Mouse (Mus musculus): ENCODE data around the gene Ralgds.
"Not testable (repeated sequence)": the region's sequence is repeated elsewhere in the genome, so short reads cannot be mapped to it uniquely, and the experiment has no call there.

Gene Ralgds

DNA sequence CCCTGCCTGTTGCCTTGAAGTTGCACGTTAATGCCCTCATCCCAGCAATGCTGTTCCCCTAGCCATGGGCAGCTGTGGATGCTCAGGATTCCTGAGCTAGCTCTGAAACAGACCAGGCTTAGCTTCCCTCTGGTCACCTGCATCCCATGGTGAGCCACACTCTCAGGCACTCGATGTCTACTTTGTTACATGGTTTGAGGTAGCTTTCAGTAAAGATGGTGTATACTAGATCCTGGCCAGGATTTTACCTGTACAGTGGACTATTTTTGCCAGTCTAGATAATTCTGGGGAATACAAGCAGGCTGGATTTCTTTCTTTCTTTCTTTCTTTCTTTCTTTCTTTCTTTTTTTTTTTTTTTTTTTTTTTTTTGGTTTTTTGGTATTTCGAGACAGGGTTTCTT, 7.1 kb upstream of the Ralgds start, which contains the start of gene Gm10134:
Gm10134 (plus strand) TSS at position 301 of the 400 bp plus-strand sequence.
- in situ Hi-C loops (cut with MseI, MboI) = no loop called here

- in situ Hi-C loops (cut with MseI, MboI) = no loop called here
These were observed 6.6 kb upstream of the Ralgds start for GRCm38 (mm10) chr2:28506291-28506690.

DNA sequence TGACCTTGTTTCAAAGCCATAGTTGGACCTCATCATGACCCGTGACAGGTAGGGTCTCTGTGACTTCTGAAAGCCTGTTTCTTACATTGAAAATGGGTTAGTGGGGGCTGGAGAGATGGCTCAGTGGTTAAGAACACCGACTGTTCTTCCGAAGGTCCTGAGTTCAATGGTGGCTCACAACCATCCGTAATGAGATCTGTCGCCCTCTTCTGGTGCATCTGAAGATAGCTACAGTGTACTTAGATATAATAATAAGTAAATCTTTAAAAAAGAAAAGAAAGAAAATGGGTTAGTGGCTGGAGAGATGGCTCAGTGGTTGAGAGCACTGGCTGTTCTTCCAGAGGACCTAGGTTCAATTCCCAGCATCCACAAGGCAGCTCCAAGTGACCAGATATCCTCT, 1.3 kb upstream of the Ralgds start:
- in situ Hi-C loops (cut with MseI, MboI) = not testable (repeated sequence)

- in situ Hi-C loops (cut with MseI, MboI) = no loop called here
These were observed 776 bp downstream of the Ralgds start for GRCm38 (mm10) chr2:28513431-28514370.

DNA sequence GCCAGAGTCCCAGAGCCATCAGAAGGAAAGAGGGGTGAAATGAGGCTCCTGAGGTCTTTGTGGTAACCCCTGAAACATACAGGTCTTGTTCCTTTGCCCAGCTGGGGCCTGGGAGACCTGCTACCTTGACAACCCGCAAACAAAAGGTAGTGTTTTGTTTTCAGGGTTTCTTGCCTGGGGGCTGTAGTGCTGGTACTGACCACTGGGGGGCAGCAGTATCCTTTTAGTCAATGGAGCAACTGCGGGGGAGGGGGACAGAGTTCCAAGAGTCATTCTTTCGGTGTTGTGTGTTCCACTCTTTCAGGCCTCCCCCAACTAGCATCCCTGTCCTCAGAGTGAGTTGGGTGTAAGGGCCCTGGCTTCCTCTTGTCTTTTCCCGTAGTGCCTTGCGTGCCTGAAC, 1.6 kb downstream of the Ralgds start:
- in situ Hi-C loops (cut with MseI, MboI) = no loop called here

GRCm38 (mm10) chr2:28517206-28517909, 4.4 kb downstream of the Ralgds start:
- in situ Hi-C loops (cut with MseI, MboI) = no loop called here

DNA sequence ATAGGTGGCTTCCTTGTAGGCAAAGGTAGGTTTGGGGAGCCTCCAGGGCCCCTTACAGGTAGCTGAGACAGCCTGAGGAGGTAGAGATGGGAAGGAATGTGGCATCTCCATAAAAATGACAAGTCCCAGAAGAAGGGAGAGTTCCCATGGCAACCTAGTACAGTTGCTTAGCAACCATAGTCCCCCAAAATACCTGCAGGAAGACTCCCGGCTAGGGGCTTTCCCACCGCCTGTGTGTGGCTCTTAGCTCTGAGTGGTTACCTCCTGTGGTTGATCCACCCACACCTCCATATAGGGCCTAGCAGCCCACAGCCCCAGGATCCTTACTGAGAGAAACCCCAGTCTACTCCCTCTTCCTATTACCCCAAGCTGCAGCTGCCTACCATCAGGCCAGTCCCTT, 5.3 kb downstream of the Ralgds start:
- in situ Hi-C loops (cut with MseI, MboI) = no loop called here

DNA sequence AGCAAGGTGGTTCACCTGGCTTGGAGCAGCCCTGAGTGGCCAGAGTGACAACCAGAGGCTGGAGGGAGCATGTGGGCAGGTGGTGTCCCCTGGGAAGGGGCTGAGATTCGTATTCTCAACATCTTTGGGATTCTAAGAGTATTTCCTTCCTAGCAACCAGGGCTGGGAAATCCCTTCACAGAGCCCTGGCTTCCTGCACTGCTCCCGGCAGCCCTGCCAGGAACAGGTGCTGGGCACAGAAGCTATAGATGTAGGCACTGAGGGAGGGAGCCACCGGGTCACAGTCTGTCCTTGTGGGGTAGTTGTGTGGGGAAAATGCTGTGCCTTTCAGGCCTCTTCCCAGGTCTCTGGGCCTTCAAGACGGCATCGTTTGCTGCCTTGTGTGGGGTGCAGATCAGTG, 7.7 kb downstream of the Ralgds start:
- in situ Hi-C loops (cut with MseI, MboI) = no loop called here

- in situ Hi-C loops (cut with MseI, MboI) = no loop called here
These were observed 8.7 kb downstream of the Ralgds start for GRCm38 (mm10) chr2:28521571-28522151.

DNA sequence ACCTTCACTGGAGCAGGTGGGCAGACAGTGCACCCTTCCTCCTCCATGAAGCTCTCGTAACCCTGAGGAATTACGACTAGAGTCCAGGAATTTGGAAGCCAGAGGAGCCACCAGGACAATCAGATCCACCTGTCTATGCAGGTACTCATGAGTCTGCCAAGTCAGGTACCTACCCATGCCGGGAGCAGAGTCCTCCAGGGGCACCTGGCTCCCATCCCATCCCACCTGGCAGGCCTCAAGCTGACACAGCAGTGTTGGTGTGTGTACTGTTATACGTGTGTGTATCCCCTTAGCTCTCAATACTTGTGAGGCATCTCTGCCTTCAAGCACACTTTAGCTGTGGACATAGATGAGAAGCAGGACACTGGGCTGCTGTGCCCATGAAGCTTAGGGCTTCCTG, 9.2 kb downstream of the Ralgds start:
- in situ Hi-C loops (cut with MseI, MboI) = no loop called here

DNA sequence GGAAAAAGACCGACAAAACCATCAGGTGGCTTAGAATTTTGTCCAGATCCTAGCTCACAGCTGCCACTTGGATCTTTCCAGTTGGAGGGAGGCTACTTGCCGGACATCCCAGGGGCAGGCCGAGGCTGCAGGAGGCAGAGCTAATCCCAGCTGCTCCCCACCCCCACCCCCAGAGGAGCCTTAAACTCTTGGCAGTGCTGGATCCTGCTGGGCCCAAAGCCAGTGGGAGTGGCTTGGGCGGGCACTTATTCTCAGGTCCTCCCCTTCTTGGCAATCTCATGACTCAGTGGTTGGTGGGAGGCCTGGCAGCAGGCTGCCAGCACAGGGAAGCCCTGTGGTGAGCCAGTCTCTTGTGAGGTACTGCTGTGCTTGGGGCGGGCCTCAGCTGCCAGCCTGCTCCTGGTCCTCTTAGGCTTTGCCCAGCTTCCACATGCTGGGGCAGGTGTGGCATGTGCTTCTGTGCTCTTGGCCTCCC, 10.8 kb downstream of the Ralgds start:
- in situ Hi-C loops (cut with MseI, MboI) = no loop called here

DNA sequence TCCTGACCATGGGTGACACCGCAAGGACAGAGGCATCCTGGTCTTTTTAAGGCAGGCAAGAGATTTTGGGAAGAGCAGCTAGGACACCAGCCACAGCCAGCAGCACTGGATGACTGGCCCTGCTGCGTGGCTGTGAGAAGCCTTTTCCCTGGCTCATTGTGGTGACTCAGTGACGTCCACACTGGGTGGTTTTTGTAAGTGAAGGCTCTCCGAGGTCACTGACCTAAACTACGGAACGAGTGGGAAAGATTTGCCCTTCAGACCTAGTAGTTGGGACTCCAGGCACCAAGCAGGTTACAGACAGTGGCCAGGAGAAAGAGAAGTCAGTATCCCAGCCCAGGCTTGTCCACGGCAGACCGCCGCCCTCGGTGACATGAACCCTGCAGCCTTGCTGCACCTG, 11.5 kb downstream of the Ralgds start:
- in situ Hi-C loops (cut with MseI, MboI) = no loop called here

DNA sequence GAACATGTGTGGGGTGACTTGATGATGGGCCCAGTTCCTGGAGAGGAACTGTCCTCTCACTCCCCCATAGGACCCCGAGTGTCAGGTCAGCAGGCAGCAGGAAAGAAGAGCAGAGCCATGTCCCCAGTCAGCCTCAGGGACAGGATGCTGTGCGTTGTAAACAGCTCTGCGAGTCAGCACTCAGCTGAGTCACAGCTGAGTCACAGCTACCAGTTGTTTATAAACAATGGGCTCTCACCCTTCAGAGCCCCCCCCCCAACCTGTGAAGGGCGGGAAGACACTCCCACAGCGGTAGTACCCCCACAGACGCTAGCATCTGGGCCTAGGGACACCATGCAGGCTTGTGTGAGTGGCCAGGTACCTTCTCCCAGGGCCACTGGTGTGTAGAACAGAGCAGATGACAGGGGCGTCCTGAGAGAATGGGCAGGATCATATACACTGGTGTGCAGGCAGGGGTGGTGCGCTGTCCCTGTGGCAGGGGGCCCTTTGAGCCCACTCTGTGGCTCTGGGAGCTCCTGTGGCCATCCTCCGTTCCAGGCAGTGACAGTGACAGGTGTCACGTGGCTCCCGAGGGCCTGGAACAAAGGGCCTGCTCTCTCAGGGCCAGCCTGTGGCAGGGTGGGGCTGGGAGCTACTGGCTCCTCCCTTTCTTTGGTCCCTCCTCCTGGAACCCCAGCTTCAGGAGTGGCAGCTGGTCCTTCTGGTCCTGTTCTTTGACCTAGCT, 12.5 kb downstream of the Ralgds start:
- in situ Hi-C loops (cut with MseI, MboI) = no loop called here

GRCm38 (mm10) chr2:28525943-28526876, 13.3 kb downstream of the Ralgds start:
- in situ Hi-C loops (cut with MseI, MboI) = no loop called here

DNA sequence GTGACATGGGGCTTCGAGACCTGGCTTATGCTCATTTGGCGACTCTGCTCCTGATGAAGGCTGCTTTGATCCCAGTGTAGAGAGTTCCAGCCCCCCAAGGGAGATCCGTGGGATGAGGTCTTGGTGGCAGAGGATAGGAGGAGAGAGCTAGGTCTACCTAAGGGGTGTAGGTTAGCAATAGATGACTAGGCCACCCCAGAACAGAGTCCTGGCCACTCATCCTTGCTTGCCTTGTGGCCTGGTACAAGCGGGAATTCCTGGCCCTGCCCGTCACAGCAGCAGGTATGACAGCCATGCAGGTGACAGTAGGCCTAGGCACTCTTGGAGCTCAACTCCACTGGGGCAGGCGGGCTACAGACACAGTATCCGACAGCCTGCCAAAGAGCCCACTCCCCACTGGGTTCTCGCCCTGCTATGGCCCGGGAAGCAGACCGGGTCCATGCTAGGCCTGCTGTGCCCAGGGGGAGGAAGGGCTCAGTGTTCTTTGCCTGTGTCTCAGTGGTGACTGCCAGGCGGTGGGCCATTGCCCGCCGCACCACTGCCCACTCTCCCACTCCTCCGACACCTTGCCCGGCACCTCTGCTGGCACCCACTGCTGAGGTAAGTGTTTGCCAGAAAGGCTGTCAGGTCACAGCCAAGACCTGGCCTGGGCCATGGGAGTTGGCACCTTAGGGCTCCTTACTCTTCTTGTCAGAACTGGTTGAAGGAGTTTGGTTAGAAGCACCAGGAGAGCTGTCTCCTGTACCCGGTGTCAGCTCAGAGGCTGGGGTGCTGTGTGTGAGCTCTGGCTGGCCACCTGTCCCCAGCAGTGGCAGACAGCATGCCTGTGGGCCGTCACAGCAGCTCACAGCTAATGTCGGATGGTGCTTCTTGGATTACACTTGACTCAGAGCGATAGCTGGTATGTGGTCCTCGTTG, 14.8 kb downstream of the Ralgds start:
- in situ Hi-C loops (cut with MseI, MboI) = no loop called here

DNA sequence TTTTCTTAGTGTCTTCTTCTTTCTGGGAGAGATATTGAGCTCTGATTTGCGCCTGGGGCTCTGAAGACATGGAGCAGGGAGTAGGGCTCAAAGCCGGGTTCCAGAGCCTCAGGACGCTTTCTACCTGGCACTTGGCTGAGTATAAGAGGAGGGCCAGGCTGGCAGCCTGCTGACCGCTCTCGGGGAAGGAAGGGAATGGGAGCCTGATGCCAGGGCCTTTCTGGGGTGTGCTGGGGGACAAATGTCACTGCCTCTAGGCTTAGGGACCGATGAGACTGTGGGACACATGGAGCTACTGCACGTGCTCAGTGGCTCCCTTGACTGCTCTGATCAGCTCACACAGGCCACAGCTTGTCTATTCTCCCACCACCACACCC, 15.4 kb downstream of the Ralgds start:
- in situ Hi-C loops (cut with MseI, MboI) = no loop called here

DNA sequence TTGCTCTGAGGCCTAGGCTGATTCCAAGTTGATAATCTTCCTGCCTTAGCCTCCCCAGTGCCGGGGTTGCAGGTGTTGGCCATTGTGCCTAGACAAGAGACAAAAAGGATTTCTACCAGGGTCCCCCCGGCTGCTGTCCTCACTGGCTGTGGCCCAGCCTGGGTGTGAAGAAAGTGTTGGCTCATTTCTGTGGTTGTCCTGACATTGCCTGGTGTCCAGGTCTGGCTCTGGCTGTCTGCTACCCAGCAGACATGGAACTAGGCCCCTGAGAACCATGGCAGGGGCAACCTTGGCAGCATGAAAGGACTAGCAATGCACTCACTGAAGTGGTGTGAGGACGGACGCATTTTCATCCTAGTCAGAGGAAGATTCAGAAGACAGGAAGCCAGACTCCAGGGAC, 16.9 kb downstream of the Ralgds start:
- in situ Hi-C loops (cut with MseI, MboI) = no loop called here

DNA sequence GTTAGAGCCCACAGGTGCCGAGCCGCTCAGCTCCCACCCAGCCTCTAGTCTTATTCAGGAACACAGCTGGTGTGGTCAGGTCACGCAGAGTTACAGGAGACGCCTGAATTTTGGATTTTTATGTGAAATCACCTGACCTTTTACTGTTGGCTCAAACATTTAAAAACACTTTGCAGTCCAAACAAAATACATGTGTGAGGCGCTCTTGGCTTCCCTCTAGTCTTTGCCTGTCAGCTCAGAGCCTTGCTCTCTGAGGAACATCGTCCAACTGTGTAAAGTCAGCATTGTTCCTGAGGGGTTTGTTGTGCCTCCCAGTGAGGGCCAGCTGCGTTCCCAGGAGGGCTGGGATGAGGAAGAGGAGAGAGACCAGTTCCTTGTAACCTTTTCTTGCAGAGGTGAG, 17.4 kb downstream of the Ralgds start:
- in situ Hi-C loops (cut with MseI, MboI) = no loop called here

DNA sequence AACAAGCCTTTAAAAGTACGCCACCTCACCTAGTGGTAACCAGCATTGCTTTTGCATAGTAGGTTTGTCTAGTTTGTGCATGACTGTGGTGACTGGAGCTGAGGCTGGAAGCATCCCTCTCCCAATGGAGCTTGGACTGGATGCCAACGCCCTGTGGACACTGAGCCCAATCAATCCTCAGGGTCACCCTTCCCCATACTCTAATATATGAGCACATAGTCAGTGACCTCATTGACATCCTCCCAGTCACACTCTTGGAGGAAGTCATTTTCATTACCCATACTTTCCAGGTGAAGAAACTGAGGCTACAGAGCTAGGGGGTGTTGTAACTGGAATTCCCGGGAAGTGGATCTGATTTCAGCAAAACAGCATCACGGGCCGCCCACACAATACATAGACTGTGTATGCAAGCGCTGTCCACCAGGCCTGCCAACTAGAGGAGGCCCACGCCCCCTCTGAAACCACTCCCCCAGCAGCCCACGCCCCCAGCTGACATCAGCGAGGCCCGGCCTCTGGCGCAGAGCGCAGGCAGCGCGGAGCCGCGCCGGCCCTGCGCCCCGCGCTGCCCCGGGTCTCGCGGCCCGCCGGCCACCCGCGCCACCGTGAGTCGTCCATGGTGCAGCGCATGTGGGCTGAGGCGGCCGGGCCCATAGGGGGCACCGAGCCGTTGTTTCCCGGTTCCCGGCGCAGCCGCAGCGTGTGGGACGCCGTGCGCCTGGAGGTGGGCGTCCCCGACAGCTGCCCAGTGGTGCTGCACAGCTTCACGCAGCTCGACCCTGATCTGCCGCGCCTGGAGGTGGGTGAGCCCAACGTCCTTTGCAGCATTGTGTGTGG, 20.2 kb downstream of the Ralgds start:
- in situ Hi-C loops (cut with MseI, MboI) = no loop called here

Data from mouse trophoblast stem cell (cell line).